Mouse (Mus musculus) gastrocnemius, adult 18-20 months (tissue): ENCODE measurements around the gene Atp1a3. TPM values are rescaled to one million over a fixed set of nuclear protein-coding genes. Genes with fewer than 3 reads are reported as not detected.

Experiments used
- DNase-seq: peaks from one replicate; pipeline ENCODE4 v3.0.0; 2021; ENCODE audit warnings: low spot score
- total RNA-seq, 2 experiments: library from RNA; stranded (reverse); gene quantifications; 2 replicates each; pipeline ENCODE4 v1.2.3; 2021

The Atp1a3 gene
- total RNA-seq, 2 experiments from 2014 or later, result 0.17 to 0.23 TPM

DNA sequence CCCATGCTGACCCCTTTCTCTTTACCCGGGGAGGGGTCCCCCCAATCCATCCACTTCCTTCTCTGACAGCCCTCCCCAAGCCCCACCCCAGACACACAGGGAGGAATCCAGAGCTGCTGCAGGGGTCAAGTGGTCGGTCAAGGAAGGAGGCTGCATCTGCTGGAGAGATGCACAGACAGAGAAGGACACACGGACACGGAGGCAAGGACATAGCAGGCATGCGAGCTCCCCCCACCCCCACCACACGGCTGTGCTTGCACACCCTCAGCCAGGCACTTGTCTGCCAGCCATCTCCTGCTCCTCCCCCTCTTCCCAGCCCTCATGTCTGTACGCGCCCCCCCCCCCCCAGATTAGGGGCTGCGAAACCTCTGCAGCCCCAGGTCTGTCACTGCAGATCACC is 952 bp downstream of the Atp1a3 start:
- DNase-seq, result no peak

DNA sequence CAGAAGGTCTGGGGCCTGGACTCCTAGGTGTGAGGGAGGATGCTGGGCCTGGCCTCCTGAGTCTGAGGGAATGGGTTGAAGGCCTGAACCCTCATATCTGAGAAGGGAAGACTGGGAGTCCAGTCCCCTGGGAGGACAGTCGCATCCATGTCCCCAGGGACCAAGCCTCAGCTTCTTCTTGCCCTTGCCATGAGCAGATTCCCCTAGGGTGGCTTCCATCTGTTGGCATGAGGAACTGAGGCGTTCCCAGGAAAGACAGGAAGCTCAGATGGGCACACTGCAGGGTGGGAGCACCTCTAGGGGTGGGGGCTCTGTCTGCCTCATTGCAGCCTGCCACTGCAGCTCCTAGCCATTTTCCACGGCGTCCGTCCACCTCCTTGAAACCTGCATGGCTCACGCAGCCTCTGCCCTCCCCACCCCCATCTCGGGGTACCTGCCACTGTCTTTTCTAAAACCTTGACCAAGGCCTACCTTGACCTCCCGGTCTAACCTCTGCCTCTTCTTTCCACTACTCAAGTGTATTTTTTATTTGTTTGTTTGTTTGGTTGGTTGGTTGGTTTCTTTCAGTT is 1.9 kb downstream of the Atp1a3 start:
- no peak for DNase-seq

DNA sequence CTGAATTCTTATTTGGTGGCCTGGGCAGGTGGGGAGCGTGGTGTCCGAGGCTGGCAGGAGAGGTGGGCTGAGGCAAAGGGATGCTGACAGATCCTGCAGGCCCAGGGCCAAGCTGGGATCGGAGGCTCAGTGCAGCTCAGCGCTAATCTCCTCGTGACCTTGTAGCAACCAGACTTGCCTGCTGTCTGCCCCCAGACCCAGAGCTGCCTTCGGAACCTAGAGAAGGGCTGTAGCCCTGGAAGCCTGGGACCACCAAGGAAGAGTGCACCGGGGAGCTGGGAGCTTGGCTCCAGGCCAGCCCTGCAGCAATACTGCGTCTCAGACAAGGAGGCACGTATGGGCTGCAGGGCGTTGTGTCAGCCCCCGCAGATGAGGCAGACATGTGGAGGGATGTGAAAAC is 2.5 kb downstream of the Atp1a3 start:
- DNase-seq, result no peak

DNA sequence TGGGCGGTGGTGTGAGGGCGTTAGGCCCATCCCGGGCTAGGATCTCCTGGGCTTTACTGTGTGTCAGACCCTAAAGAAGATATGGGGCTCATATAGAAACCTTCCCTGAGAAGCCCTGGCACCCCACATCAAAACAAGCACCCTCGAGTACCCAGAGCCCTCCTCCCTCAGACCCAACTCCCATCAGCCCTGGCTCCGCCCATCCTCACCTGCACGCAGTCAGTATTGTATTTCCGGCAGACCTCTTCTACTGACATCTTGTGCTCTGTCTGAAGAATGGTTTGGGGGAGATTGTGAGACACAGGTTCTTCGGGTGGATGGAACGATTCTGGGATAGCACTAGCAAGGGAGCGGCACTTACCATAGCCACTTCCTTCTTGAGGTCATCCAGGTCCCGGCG is 5.0 kb downstream of the Atp1a3 start:
- no peak for DNase-seq

DNA sequence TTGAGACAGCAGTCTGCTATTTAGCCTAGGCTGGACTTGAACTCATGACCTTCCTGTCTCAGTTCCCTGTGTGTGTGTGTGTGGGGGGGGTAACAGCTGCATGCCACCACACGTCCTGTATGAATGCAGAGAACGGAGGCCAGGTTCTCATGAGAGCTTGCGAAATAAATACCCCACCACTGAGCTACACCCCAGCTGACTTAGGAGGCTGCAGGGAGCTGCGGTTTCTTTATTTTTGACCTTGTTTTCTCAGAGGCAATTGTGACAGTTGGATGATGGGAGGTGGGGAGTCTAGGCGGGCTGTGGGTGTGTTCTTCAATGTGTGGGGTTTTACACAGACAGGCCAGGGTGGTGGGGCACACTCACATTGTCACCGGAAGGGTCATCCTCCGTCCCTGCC is 5.5 kb downstream of the Atp1a3 start:
- no peak for DNase-seq

DNA sequence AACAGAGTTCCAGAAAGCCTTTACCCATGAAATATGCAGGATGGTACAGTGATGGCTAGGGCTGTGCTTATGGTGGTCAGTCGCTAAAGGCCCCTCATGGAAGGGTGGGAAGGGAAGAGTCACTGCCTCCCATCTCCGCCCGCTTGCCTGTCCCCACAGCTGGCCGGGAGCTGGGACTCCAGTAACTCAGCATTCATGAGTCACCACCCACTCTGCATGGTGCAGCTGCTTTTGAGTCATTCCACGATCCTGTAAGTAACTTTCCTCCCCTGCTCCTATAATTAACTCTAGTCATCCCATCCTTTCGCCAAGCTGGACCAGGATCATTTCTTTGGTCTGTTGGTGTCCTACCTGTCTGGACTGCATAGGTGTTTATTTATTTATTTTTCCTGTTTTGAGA is 12.7 kb downstream of the Atp1a3 start:
- no peak for DNase-seq

DNA sequence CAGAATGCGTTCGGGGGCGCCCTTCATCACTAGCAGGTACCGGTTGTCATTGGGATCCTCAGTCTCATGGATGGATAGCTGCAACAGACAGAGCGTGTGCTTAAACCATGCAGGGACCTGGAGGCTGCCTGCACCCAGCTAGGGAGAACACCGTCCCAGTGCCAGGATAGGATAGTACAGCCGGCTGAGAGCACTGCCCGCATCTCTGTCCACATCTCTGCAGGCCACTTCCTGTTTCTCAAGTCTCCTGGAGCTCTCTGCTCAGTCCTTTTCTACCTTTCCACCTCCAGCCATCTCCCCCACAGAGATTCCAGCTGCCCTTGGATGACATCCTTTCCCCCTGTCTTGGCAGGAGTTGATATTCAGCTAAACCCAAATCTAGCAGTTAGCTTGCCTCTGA is 15.3 kb downstream of the Atp1a3 start:
- no peak for DNase-seq

DNA sequence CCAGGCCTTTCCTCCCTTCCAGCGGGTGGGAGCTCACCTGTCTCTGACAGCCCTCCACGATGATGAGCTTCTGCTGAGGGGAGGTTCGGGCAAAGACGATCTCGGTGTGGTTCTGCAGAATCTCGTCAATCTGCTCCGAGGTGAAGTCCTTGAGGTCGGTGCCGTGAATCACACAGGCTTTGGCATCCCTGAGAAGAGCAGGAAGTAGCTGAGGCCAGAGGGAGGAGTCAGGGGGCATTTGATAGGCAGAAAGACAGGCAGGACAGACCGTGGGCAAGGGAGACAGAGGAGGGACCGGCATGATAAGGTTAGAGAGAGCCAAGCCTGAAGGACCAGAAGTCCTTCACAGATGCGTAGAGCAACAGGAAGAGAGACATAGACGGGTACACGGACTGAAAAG is 17.8 kb downstream of the Atp1a3 start:
- DNase-seq, result no peak

DNA sequence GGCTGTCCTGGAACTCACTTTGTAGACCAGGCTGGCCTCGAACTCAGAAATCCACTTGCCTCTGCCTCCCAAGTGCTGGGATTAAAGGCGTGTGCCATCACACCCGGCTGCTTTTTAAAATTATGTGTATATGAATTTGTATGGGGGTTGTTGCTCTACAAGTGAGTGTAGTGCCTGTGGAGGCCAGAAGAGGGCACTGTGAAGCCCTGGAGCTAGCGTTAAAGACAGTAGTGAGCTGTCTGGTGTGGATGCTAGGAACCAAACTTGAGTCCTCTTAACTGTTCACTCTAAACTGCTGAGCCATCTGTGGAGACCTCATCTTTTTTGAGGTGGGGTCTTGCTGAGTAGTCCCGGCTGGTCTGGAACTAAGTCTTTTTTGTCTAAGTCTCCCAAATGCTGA is 20.0 kb downstream of the Atp1a3 start:
- DNase-seq, result no peak

DNA sequence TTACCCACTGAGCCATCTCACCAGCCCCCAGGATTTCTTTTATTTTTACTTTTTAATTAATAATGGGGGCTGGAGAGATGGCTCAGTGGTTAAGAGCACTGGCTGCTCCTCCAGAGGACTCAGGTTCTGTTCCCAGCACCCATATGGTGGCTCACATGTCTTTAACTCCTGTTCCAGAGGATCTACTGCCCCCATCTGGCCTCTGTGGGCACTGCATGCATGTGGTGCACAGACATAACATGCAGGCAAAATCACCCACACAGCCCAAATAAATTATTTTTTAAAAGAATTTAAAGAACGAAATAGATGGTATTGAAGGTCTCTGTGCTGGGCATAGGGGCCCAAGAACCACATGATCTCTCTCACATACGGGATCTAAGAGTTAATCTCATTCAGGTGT is 21.5 kb downstream of the Atp1a3 start:
- DNase-seq, result no peak

DNA sequence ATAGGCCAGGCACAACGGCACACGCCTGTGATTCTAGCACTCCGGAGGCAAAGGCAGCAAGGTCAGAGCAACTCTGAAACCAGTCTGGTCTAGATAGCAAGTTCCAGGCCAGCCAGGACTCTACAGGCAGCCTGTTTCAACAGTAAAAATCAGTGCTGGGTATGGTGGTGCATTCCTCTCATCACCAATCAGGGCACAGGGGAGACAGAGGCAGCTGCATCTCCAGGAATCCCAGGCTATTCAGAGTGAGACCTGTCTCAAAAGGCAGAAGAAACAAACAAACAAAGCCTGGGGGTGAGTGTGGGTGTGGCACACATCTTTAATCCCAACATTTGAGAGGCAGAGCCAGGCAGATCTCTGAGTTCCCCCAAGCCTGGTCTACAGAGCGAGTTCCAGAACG is 22.4 kb downstream of the Atp1a3 start:
- no peak for DNase-seq

DNA sequence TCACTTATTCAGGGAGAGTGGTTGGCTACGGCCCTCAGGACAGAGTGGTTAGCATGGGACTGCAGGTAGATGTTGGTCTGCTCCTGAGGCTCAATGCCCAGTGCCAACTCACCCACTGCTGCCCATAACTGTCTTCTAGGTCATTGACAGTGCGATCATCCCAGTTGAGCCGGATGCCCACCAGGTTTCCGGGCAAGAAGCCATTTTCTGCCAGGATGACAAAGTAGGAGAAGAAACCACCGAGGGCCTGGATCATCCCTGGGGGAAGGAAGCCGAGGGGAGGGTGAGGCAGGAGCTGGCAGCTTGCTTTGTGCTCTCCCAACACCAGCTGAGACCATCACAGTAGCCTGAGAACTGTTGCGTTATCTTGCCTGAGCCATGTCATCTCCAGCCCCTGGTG is 25.3 kb downstream of the Atp1a3 start:
- no peak for DNase-seq

DNA sequence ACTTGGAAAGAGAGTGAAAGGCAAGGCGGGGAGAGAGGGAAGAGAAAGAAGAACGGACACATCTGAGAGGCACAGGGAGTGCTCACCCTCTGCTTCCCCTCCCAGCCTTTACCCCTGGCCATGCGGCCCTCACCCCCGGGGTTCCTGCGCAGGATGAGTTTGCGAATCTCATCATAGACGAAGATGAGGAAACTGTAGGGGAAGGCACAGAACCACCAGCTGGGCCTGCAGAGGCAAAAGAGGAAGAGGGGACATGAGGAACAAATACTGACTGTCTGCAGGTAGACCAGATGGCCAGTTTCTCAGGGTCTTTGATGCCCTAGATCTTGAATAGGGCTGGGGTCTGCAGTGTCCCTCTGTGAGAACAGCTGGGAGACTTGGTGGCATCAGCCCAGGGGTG is 27.0 kb downstream of the Atp1a3 start:
- no peak for DNase-seq

DNA sequence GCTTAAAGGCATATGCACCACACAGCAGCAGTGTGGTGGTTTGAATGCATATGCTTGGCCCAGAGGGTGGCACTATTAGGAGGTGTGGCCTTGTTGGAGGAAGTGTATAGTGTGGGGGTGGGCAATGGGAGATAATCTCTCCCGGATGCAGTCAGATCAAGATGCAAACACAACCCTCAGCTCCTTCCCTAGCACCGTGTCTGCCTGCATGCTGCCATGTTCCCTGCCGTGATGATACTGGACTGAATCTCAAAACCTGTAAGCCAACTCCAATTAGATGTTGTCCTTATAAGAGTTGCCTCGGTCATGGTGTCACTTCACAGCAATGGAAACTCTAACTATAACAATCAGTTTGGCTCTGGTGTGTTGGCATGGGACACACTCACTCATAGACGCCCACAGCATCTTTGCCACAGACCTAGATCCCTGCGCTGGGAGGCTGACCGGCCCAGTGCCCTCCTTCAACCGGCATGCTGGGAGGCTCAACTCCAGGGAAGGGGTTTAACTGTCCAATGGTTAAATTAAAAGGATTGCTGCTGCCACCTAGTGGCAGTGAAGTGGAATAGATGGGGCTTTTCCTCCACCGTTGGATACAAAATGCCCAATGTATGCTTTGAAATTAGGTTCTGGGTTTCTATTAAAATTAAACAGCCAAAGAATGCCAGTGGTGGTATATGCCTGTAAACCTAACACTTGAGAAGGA is 30.7 kb downstream of the Atp1a3 start:
- DNase-seq, result peak; percentile 21

DNA sequence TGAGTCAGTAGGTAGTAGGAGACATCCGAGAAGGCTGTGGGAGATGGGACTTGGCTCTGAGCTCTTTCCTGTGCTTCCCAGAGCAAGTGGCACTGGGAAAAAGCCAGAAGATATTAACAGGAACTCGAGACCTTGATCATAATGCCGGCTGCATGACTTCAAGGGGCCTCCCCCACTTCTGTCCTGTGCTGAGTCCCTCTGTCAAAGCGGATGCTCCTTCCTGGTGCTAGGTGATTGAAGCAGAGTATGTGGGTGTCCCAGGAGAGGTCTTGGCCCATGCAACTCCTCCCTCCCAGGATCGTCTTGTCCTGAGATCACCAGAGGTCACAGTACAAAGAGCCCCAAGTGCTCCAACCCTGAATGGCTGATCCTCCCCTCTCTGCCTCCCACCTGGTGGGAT is 31.9 kb downstream of the Atp1a3 start:
- no peak for DNase-seq

DNA sequence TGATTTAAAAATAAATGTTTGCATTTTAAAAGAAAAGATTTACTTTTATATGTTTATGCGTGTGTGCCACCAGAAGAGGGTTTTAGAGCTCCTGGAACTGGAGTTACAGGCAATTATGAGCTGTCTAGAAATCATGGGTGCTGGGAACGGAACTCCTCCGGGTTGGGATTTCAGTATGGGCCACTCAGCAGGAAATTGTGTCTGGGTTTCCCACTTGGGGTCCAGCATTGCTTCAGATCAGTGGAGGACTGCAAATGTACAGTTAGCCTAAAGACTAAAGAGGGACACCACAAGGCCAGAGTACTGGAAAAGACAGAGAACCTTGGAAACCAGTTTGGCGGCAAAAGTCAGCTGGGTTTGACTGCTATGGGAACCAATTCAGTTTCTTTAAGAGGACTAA is 32.5 kb downstream of the Atp1a3 start:
- no peak for DNase-seq

DNA sequence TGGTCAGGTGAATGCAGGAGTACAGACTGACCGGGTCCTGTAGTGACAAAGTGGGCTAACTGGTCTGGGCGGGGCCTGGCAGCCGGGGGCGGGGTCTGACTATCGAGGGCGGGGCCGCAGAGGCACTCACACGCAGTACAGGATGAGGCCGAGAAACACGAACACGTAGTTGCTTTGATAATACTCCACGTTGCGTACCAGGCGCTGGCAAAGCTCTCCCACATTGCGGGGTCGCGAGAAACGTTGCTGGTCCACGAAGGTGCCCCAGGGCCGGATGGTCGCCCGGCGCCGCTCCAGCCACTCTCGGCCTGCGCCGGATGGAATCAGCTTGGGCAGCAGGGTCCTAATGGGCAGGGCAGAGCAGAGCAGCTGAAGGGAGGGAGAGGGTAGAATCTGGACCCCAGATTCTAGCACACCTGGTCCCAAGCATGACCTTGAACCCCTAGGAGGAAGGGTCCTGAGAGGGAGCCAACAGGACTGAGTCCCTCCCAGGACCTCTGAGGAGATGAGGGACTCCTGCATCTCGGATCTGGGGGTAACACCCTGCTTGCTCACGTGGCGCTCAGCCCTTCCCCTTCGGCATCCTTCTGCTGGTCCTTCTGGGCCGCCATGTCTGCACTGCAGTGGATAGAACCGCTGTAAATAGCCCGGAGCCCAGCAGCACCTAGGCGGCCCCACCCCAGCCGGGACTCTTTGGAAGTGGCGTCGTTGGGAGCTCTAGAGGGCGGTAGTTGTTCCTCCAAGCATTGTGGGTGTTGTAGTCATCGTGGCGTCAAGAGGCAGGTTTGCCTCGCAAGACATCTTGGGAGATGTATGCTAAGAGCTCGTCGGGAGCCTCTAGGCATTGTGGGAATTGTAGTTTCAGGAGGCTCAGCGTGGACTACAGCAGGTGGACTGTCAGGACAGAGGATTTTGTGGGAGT is 33.5 kb downstream of the Atp1a3 start, which contains the start of gene Rabac1:
TSS of gene Rabac1 (minus strand) at position 783 of the 922 bp plus-strand sequence.
- peak; percentile 95 for DNase-seq

DNA sequence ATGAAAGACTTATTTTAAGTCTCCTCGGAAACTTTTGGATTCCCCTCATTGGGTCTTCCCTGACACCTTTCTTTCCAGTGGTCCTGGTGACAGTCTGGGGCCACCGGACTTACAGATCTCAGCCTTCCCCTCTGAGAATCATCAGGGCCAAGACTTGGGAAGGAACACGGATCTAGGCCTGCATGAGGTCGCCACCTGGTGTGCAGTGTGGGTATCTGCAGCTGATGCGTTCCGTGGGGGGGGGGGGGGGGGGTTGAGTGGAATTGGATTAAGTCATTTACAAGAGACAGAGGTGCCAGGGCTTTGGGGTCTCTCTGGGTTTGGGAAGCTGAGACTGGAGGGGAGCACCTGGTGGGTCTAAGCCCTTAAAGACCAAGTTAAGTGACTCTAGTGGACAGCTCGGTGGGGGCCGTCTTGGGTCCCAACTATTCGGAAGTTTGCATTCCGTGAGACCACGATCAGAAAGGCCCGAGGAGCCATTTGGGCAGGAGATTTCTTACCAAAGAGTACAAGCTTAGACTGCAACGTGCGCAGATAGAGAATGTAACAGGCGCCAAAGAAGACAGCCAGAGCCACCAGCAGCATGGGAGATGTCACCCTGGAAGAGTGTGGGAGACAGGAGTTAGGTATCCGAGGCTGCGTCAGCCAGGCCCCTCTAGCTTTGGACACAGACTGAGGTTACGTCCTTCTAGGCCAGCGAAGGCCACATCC is 34.3 kb downstream of the Atp1a3 start:
- DNase-seq, result peak; percentile 20

DNA sequence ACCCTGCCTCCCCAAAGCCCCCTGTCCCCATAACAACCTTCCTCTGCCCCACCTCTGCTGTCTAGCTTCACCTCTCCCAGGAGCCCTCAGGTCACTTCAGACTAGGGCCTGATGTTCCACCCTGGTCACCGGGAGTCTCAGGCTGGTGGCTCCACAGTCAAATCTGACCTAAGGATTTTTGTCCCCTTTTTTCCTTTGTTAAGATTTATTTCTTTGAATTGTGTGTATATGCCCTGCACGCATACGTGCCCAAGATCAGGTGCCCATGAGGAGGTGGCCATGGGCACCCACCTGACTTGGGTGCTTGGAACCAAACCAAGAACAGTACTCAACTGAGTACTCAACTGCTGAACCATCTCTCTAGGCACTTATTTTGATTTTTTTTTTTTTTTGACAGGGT is 35.4 kb downstream of the Atp1a3 start:
- DNase-seq, result no peak

DNA sequence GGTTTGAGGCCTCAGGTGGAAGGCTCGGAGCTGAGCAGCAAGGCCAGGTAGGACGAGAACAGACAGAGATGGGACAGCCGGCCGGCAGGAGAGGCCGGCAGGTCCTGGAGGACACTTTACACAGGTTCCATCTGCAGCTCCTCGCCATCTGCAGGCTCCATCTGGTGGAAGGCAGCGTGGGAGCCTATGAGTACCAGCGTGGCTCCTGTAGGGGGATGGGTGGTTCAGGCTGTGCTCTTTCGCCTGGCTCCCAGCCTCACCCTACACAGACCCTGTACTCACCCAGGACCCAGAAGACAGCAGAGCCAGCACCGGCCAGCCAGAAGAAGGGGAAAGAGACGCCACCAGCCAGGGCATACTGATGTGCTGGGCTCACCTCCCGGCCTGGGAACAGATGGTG is 36.0 kb downstream of the Atp1a3 start:
- DNase-seq, result no peak

DNA sequence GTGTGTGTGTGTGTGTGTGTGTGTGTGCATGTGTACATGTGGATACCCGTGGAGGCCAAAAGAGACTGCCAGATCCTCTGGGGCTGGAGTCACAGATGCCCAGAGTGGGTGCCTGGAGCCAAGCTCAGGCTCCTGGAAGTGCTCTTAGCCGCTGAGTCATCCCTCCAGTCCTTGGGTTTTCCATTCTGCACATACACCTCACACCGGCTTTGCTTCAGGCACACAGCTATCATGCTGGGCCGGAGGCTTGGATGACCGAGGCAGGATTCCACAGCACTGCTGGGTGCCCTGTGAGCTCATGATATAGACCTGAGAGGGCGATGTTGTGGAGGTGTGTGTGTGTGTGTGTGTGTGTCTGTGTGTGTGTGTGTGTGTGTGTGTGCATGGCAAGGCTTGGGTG is 37.3 kb downstream of the Atp1a3 start:
- no peak for DNase-seq

DNA sequence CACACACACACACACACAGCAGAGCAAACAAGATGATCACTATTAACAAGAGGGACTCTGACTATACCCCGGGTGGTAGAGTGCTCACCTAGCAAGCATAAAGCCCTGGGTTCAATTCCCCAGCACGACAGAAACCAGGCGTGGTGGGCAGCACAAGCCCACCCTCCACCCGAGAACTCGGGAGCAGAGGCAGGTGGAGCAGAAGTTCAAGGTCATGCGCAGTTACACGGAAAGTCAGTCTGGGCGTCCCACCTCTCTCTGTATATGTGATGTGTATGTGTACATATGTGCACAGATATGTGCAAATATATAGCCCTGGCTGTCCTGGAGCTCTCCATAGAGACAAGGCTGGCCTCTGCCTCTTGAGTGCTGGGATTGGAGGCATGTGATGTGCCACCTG is 37.8 kb downstream of the Atp1a3 start:
- DNase-seq, result no peak
